Mouse (Mus musculus): ENCODE results near the gene Rbp2. TPM values are rescaled to one million over a fixed set of nuclear protein-coding genes. Genes with fewer than 3 reads are reported as not detected.

Gene Rbp2
- polyA plus RNA-seq, 1 experiment from 2014 or later, result 0.27 TPM

Other genes with a start within 250 kb of the Rbp2 start
- 2.7 and 3.9 TPM in 2 replicates for gene Nmnat3, start 198.7 kb upstream of the Rbp2 start, polyA plus RNA-seq (2014; fragmentation: Nextera tagmentation; extraction: Ambion mirVana)
- 29.5 and 30.4 TPM in 2 replicates for gene Rbp1, start 63.2 kb upstream of the Rbp2 start, polyA plus RNA-seq (2014; fragmentation: Nextera tagmentation; extraction: Ambion mirVana)
- 196 and 201 TPM in 2 replicates for gene Copb2, start 77.6 kb downstream of the Rbp2 start, polyA plus RNA-seq (2014; fragmentation: Nextera tagmentation; extraction: Ambion mirVana)
- 76.2 and 82.3 TPM in 2 replicates for gene Mrps22, start 115.5 kb downstream of the Rbp2 start, polyA plus RNA-seq (2014; fragmentation: Nextera tagmentation; extraction: Ambion mirVana)